ENCODE assay signal across 27 mouse cellular contexts in genomic region chr17:34384699-34385098, GRCm38 (mm10). TPM values are rescaled to one million over a fixed set of nuclear protein-coding genes. Genes with fewer than 3 reads are reported as not detected.
"Had no signal": no experiment of that assay in that cellular context is flagged by ENCODE, and none has a peak within 500 bp of the region (broad histone marks: within the 10 kb centered on the region; RNA-seq: fewer than 3 reads in every experiment).

No protein-coding gene starts in this region.

- ATAC-seq: midbrain, embryonic 16.5 days had no signal

- H3K4me1 ChIP-seq: midbrain, embryonic 10.5 days; midbrain, embryonic 12.5 days; neural tube, embryonic 13.5 days; neural tube, embryonic 15.5 days had no signal

- H3K36me3 ChIP-seq: midbrain, embryonic 10.5 days; midbrain, embryonic 12.5 days; neural tube, embryonic 13.5 days; neural tube, embryonic 15.5 days had no signal

- H3K27ac ChIP-seq: liver, embryonic 14.5 days; midbrain, embryonic 10.5 days; midbrain, embryonic 12.5 days; neural tube, embryonic 13.5 days; neural tube, embryonic 15.5 days had no signal

- H3K9ac ChIP-seq: liver, embryonic 14.5 days; lung, embryonic 14.5 days; midbrain, embryonic 12.5 days; neural tube, embryonic 13.5 days; neural tube, embryonic 15.5 days had no signal

- H3K4me2 ChIP-seq: lung, embryonic 14.5 days; midbrain, embryonic 12.5 days; neural tube, embryonic 13.5 days; neural tube, embryonic 15.5 days had no signal

- H3K4me3 ChIP-seq: midbrain, embryonic 10.5 days; midbrain, embryonic 12.5 days; myocyte; neural tube, embryonic 13.5 days; neural tube, embryonic 15.5 days had no signal

- H3K27me3 ChIP-seq: neural tube, embryonic 15.5 days had no signal

- DNase-seq: lung, adult 18-20 months; lung, embryonic 14.5 days; lung, postnatal 10 days; lung, postnatal 4 days; midbrain, embryonic 14.5 days; right cerebral cortex, postnatal 25 days; right cerebral cortex, postnatal 4 days; spleen, adult 18-20 months; thymus, adult 2 months; thymus, postnatal 25 days; thymus, postnatal 4 days had no signal

- H3K9me3 ChIP-seq: midbrain, embryonic 10.5 days; midbrain, embryonic 12.5 days; neural tube, embryonic 13.5 days; neural tube, embryonic 15.5 days had no signal

RNA-seq across cellular contexts. Expression of gene Btnl1, which starts 7.8 kb away (rescaled TPM):
- total RNA-seq: megakaryocyte, adult 5-6 weeks; megakaryocyte-erythroid progenitor cell, adult 5-6 weeks had no signal
- polyA plus RNA-seq: liver, embryonic 14.5 days; lung, embryonic 14.5 days; lung, embryonic 16.5 days; midbrain, embryonic 10.5 days; midbrain, embryonic 12.5 days; midbrain, embryonic 14.5 days; midbrain, embryonic 16.5 days; myocyte; neural tube, embryonic 11.5 days; neural tube, embryonic 13.5 days; neural tube, embryonic 15.5 days; stomach, embryonic 14.5 days; urinary bladder, adult 2 months had no signal

RNA-seq across cellular contexts. Expression of gene BC051142, which starts 13.9 kb away (rescaled TPM):
- polyA plus RNA-seq: myocyte; small intestine, adult 2 months had no signal

RNA-seq across cellular contexts. Expression of gene Btnl2, which starts 30.1 kb away (rescaled TPM):
- total RNA-seq: megakaryocyte-erythroid progenitor cell, adult 5-6 weeks had no signal
- polyA plus RNA-seq: midbrain, embryonic 14.5 days; myocyte; neural tube, embryonic 11.5 days; neural tube, embryonic 13.5 days; neural tube, embryonic 15.5 days had no signal

RNA-seq across cellular contexts. Expression of gene H2-Eb2, which starts 59.2 kb away (rescaled TPM):
- polyA plus RNA-seq: liver, embryonic 14.5 days; liver, embryonic 16.5 days; lung, embryonic 14.5 days; midbrain, embryonic 10.5 days; midbrain, embryonic 12.5 days; midbrain, embryonic 14.5 days; myocyte; neural tube, embryonic 11.5 days; stomach, embryonic 14.5 days; testis, adult 2 months had no signal
